Mouse (Mus musculus) frontal cortex, postnatal 14 days (tissue): Measurements from ENCODE around the gene Dennd4a.
A peak's percentile ranks its signal among the peaks of the same experiment; 100 is the strongest.
"Not testable (repeated sequence)": the region's sequence is repeated elsewhere in the genome, so short reads cannot be mapped to it uniquely, and the experiment has no call there.

Experiments used
- DNase-seq, 2 experiments: peaks; one replicate each; pipeline ENCODE4 v3.0.0; 2022; ENCODE audit warnings: low spot score in 2 of 2

The Dennd4a gene

GRCm38 (mm10) chr9:64811538-64812474 is 666 bp downstream of the Dennd4a start:
- DNase-seq, result peak; percentile 42 to 48

GRCm38 (mm10) chr9:64812475-64812860 is 1.3 kb downstream of the Dennd4a start:
- no peak for DNase-seq

- DNase-seq, result no peak
These were observed 3.1 kb downstream of the Dennd4a start for GRCm38 (mm10) chr9:64814273-64814672.

GRCm38 (mm10) chr9:64819686-64820085 is 8.5 kb downstream of the Dennd4a start:
- DNase-seq, result not testable (repeated sequence)

- no peak for DNase-seq
These were observed 9.1 kb downstream of the Dennd4a start for GRCm38 (mm10) chr9:64820086-64820795.

- DNase-seq, result no peak
These were observed 11.1 kb downstream of the Dennd4a start for GRCm38 (mm10) chr9:64822235-64822634.

GRCm38 (mm10) chr9:64824389-64825008 is 13.4 kb downstream of the Dennd4a start:
- no peak for DNase-seq

- DNase-seq, result no peak
These were observed 19.0 kb downstream of the Dennd4a start for GRCm38 (mm10) chr9:64830092-64830618.

- no peak for DNase-seq
These were observed 19.5 kb downstream of the Dennd4a start for GRCm38 (mm10) chr9:64830641-64831040.

- no peak for DNase-seq
These were observed 20.6 kb downstream of the Dennd4a start for GRCm38 (mm10) chr9:64831760-64832159.

GRCm38 (mm10) chr9:64834418-64834817 is 23.3 kb downstream of the Dennd4a start:
- DNase-seq, result no peak

GRCm38 (mm10) chr9:64845355-64845754 is 34.2 kb downstream of the Dennd4a start:
- no peak for DNase-seq

GRCm38 (mm10) chr9:64849548-64849947 is 38.4 kb downstream of the Dennd4a start:
- DNase-seq, result no peak

GRCm38 (mm10) chr9:64860083-64860482 is 48.9 kb downstream of the Dennd4a start:
- DNase-seq, result no peak

- DNase-seq, result no peak
These were observed 51.5 kb downstream of the Dennd4a start for GRCm38 (mm10) chr9:64862687-64863086.

- DNase-seq, result no peak
These were observed 74.9 kb downstream of the Dennd4a start for GRCm38 (mm10) chr9:64886008-64886407.

- DNase-seq, result no peak
These were observed 85.5 kb downstream of the Dennd4a start for GRCm38 (mm10) chr9:64896605-64897004.

GRCm38 (mm10) chr9:64902866-64903265 is 91.7 kb downstream of the Dennd4a start:
- no peak for DNase-seq

GRCm38 (mm10) chr9:64903386-64903785 is 92.2 kb downstream of the Dennd4a start:
- DNase-seq, result peak in 1 of 2 experiments; percentile 67

- no peak for DNase-seq
These were observed 93.9 kb downstream of the Dennd4a start for GRCm38 (mm10) chr9:64904917-64905640.

- no peak for DNase-seq
These were observed 96.3 kb downstream of the Dennd4a start for GRCm38 (mm10) chr9:64907441-64907840.
